Mouse (Mus musculus) heart, postnatal 0 days (tissue): ENCODE measurements around the gene Dydc2. TPM values are rescaled to one million over a fixed set of nuclear protein-coding genes. Genes with fewer than 3 reads are reported as not detected.

Experiments
- ATAC-seq: fragments of 200-750 bp; cut with Nextera tagmentation; 2 replicates; pipeline ENCODE4 v1.8.0; 2017; ENCODE audit warnings: low read depth, moderate number of reproducible peaks, moderate library complexity; ENCODE audit not compliant: insufficient read depth
- DNase-seq: peaks from one replicate; pipeline ENCODE4 v3.0.0-alpha.2; 2016; ENCODE audit warnings: low spot score
- H3K27ac ChIP-seq: fragments of 300-500 bp; sonication (generic); 2 replicates; pipeline ENCODE4 v1.5.1; 2014; ENCODE audit warnings: low read depth, mild to moderate bottlenecking
- H3K27me3 ChIP-seq: fragments of 300-500 bp; sonication (generic); 2 replicates; pipeline ENCODE4 v1.6.1; 2014; ENCODE audit warnings: low read length, mixed read lengths; ENCODE audit not compliant: control insufficient read depth, insufficient read depth
- H3K36me3 ChIP-seq: fragments of 300-500 bp; sonication (generic); replicated peaks from 2 replicates; pipeline ENCODE4 v1.6.1; 2014; ENCODE audit warnings: low read length, mixed read lengths; ENCODE audit not compliant: control insufficient read depth, insufficient read depth
- H3K4me1 ChIP-seq: fragments of 300-500 bp; sonication (generic); 2 replicates; pipeline ENCODE4 v1.6.1; 2014; ENCODE audit warnings: antibody characterized with exemption; ENCODE audit not compliant: control insufficient read depth, insufficient read depth
- H3K4me2 ChIP-seq: fragments of 300-500 bp; sonication (generic); 2 replicates; pipeline ENCODE4 v1.6.1; 2014; ENCODE audit warnings: low read depth, mild to moderate bottlenecking, low read length, moderate library complexity
- H3K4me3 ChIP-seq: fragments of 300-500 bp; sonication (generic); 2 replicates; pipeline ENCODE4 v1.5.1; 2014; ENCODE audit warnings: low read depth, low read length
- H3K9ac ChIP-seq: fragments of 300-500 bp; sonication (generic); replicated peaks from 2 replicates; pipeline ENCODE4 v1.6.1; 2014; ENCODE audit warnings: low read depth, low read length, mixed read lengths
- H3K9me3 ChIP-seq: fragments of 300-500 bp; sonication (generic); replicated peaks from 2 replicates; pipeline ENCODE4 v1.6.1; 2016; ENCODE audit warnings: low read length; ENCODE audit not compliant: control insufficient read depth
- CTCF ChIP-seq: IDR thresholded peaks from 2 replicates; pipeline ENCODE4 v1.5.1; 2016; ENCODE audit warnings: antibody characterized with exemption, control low read depth, low read depth
- EP300 ChIP-seq: IDR thresholded peaks from 2 replicates; pipeline ENCODE4 v1.6.1; 2016; ENCODE audit warnings: antibody characterized with exemption, low read depth
- WGBS: fragments of 180-500 bp; shearing (Covaris S2); extraction: QIAGEN DNeasy Blood & Tissue Kit; methylation state at CpG from one replicate; pipeline ENCODE4 v1.1.7; 2014; 5-methylcytosine and 5-hydroxymethylcytosine counted together
- polyA plus RNA-seq: library from polyadenylated mRNA; unstranded; fragments of >200 nt; fragmentation: Nextera tagmentation; extraction: Ambion mirVana; gene quantifications from 2 replicates; pipeline ENCODE4 v1.2.1, GENCODE M21; 2015
- total RNA-seq: library from RNA; depleted of rRNA; stranded (reverse); fragments of >200 nt; gene quantifications from 2 replicates; pipeline ENCODE4 v1.2.3, GENCODE M21; 2014; ENCODE audit warnings: low replicate concordance

The Dydc2 gene
- total and polyA plus RNA-seq, 2 experiments from 2014 or later, result not detected

DNA sequence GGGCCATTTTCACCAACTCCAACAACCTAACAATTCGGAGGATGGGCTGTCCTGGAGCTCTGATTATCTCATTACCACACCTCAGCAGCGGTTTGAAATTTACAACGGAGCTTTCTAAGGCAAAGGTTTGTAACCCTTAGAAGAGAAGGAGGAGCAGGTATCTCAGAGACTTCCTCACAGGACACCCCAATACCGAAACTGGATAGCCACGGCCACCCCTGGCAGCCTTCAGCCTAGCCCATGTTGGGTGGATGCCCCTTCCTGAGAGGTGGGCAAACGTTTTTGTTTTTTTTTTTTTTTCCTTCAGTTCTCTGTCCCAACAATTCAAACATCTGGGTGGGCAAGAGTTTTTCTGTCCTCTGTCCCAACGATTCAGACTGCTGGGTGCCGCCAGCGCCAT lies 55.9 kb downstream of the Dydc2 start:
- no peak for ATAC-seq
- TF ChIP-seq EP300 (no peak), CTCF (no peak)
- Histone ChIP-seq H3K27me3 (no peaks in the 10 kb centered on the region), H3K4me1 (peaks cover 17% of the 10 kb centered on the region; the same call in 1 of the 2 replicates), H3K4me2 (peak overlapping the region; percentile 95), H3K4me3 (peak overlapping the region; percentile 59), H3K9me3 (no peaks in the 10 kb centered on the region), H3K27ac (no peak overlapping the region), H3K36me3 (no peaks in the 10 kb centered on the region), H3K9ac (peak overlapping the region; percentile 67)
- WGBS, result 16% methylated on average over 9 of the region's 9 CpGs
- no peak for DNase-seq

DNA sequence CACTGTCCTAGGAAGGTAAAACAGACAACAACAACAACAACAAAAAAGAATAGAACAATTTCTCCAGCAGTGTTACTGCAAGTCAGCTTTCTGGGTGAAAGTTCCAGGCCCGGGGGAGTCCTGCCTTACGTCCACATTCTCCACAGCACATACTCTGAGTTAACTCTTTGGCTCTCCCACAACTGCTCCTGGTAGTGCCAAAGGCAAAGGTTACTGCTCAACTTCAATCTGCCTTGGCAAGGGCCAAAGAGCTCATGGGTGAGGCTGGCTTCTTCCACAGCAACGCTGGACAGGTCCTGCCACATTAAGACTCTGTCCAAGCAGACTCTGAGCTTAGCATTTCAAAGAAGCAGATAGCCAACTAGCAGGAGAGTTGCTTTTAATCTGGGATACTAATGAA lies 57.1 kb downstream of the Dydc2 start:
- Histone ChIP-seq H3K4me3 (no peak overlapping the region), H3K27ac (no peak overlapping the region), H3K36me3 (no peaks in the 10 kb centered on the region), H3K9ac (no peak overlapping the region), H3K27me3 (no peaks in the 10 kb centered on the region), H3K4me2 (no peak overlapping the region), H3K9me3 (no peaks in the 10 kb centered on the region), H3K4me1 (peaks cover 8% of the 10 kb centered on the region; the same call in 1 of the 2 replicates)
- TF ChIP-seq CTCF, result no peak
- TF ChIP-seq EP300, result no peak
- ATAC-seq, result no peak
- no peak for DNase-seq
- WGBS, result 66% methylated on average over 3 of the region's 3 CpGs

DNA sequence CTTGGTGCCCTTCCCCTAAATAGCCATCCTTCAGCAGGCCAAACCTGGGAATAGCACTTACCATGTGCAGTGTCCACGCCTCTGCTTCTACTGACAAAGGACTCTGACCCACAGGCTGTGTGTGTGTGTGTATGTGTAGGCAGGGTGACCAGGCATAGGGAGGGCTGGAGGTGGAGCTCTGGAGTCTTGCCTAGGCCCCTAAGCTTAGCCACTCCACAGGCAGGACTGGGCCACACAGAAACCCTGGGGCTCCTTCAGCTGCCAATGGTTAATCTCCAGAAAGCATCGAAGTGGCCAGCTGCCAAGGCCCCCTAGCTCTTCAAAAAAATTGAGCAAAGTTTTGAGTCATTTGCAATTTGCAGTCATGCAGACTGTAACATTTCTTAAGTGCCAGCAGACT lies 60.9 kb downstream of the Dydc2 start:
- TF ChIP-seq EP300, result no peak
- no peak for TF ChIP-seq CTCF
- 47% methylated on average over 2 of the region's 2 CpGs for WGBS
- Histone ChIP-seq H3K9ac (no peak overlapping the region), H3K4me2 (no peak overlapping the region), H3K4me3 (no peak overlapping the region), H3K9me3 (no peaks in the 10 kb centered on the region), H3K36me3 (no peaks in the 10 kb centered on the region), H3K4me1 (peaks cover under 1% of the 10 kb centered on the region; the same call in 1 of the 2 replicates), H3K27me3 (no peaks in the 10 kb centered on the region), H3K27ac (no peak overlapping the region)
- ATAC-seq (no peak), DNase-seq (no peak)

DNA sequence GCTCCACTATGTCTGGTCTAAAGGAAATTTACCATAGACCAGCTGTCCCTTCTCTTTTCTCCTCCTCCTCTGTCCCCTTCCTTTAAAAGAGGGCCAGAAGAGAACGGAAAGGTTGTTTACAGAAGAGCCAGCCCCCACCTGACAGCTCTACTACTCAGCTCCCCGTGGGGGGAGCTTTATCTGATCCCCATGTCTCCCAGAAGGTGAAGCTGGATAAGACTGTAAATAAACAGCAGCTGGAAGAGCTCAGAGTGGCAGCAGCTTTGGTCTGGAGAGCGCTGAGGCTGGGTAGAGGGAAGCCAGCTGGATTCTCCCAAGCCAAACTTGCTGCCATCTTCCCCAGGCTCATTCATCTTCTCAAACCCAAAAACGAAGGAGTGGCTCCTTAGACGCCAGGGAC lies 61.4 kb downstream of the Dydc2 start:
- no peak overlapping the region for H3K4me3 ChIP-seq
- H3K36me3 ChIP-seq, result no peaks in the 10 kb centered on the region
- no peaks in the 10 kb centered on the region for H3K27me3 ChIP-seq
- ATAC-seq (no peak), DNase-seq (no peak)
- no peak for TF ChIP-seq EP300
- H3K9ac ChIP-seq, result no peak overlapping the region
- 36% methylated on average over 5 of the region's 5 CpGs for WGBS
- no peaks in the 10 kb centered on the region; the same call in 1 of the 2 replicates for H3K4me1 ChIP-seq
- H3K9me3 ChIP-seq, result no peaks in the 10 kb centered on the region
- no peak overlapping the region for H3K4me2 ChIP-seq
- H3K27ac ChIP-seq, result no peak overlapping the region

DNA sequence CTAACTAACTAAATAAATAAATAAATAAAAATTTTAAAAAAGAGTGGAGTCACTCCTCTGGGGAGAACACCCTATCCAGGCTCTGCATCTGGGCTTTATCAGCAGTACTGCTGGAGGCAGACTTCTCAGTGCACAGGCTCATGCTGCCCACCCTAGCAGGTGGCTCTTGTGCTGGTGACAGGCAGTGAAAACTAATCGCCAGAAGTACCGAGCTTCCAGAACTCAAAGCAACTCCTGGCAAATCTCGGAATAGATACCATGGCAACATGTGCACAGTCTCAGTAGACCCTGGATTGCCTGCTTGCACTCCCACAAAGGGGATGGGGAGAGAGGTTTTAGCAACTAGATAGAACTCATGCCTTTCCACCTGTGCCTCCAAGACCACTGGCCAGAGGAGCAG lies 62.1 kb downstream of the Dydc2 start:
- no peak for TF ChIP-seq EP300
- no peak for TF ChIP-seq CTCF
- H3K27me3 ChIP-seq, result no peaks in the 10 kb centered on the region
- H3K9me3 ChIP-seq, result no peaks in the 10 kb centered on the region
- ATAC-seq (no peak), DNase-seq (no peak)
- 49% methylated on average over 3 of the region's 3 CpGs for WGBS
- no peak overlapping the region for H3K27ac ChIP-seq
- H3K4me1 ChIP-seq, result no peaks in the 10 kb centered on the region; the same call in 1 of the 2 replicates
- H3K9ac ChIP-seq, result no peak overlapping the region
- no peaks in the 10 kb centered on the region for H3K36me3 ChIP-seq
- no peak overlapping the region for H3K4me2 ChIP-seq
- H3K4me3 ChIP-seq, result no peak overlapping the region

DNA sequence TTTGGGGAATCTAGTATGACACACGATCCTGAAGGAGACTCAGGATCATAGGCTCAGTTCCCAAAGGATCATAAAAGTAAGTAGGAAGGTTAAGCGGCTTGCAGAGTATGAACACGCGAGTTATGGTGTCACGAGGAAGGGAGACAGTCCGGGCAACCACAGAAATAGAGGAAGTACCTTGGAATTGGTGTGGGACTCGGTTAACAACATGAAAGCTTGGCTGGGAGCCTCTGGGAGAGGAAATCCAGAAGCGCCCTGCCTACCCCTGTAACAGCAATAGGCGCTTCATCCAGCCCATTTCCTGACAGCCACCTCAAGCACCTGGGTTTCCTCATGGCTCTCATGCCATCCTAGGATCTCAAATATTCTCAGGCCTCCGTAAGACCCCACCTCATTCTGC lies 62.7 kb downstream of the Dydc2 start:
- H3K9me3 ChIP-seq, result no peaks in the 10 kb centered on the region
- TF ChIP-seq CTCF (no peak), EP300 (no peak)
- H3K9ac ChIP-seq, result no peak overlapping the region
- DNase-seq, result no peak
- H3K4me3 ChIP-seq, result no peak overlapping the region
- H3K27ac ChIP-seq, result no peak overlapping the region
- 84% methylated on average over 10 of the region's 10 CpGs for WGBS
- H3K4me1 ChIP-seq, result no peaks in the 10 kb centered on the region; the same call in 1 of the 2 replicates
- no peaks in the 10 kb centered on the region for H3K36me3 ChIP-seq
- ATAC-seq, result no peak
- no peak overlapping the region for H3K4me2 ChIP-seq
- no peaks in the 10 kb centered on the region for H3K27me3 ChIP-seq
